Mouse (Mus musculus) heart, embryonic 14.5 days (tissue): Measurements from ENCODE around the gene Lgr6. TPM values are rescaled to one million over a fixed set of nuclear protein-coding genes. Genes with fewer than 3 reads are reported as not detected.

Source experiments
- ATAC-seq: fragments of 200-750 bp; cut with Nextera tagmentation; 2 replicates; pipeline ENCODE4 v1.8.0; 2017; ENCODE audit warnings: low read depth, moderate TSS enrichment; ENCODE audit not compliant: insufficient number of reproducible peaks, insufficient read depth, low FRiP score
- H3K27ac ChIP-seq, 2 experiments: fragments of 200-500 bp in 1 of 2; fragments of 300-500 bp in 1 of 2; sonication (generic) in 1 of 2; replicated peaks in 1 of 2; 2 replicates each; pipeline ENCODE4 v1.5.1; 2012 to 2014; ENCODE audit warnings: low read depth in 2 of 2, low read length in 2 of 2, control low read depth in 1 of 2, mild to moderate bottlenecking in 1 of 2, mixed read lengths in 1 of 2; ENCODE audit not compliant: control insufficient read depth in 1 of 2, insufficient read depth in 1 of 2
- H3K27me3 ChIP-seq: fragments of 300-500 bp; sonication (generic); 2 replicates; pipeline ENCODE4 v1.6.1; 2014; ENCODE audit warnings: mild to moderate bottlenecking, low read length, control low read depth; ENCODE audit not compliant: control insufficient read depth, insufficient read depth
- H3K36me3 ChIP-seq: fragments of 300-500 bp; sonication (generic); 2 replicates; pipeline ENCODE4 v1.6.1; 2014; ENCODE audit warnings: mild to moderate bottlenecking, control low read depth, low read length, mixed read lengths; ENCODE audit not compliant: control insufficient read depth, insufficient read depth
- H3K4me1 ChIP-seq, 2 experiments: fragments of 200-500 bp in 1 of 2; fragments of 300-500 bp in 1 of 2; sonication (generic) in 1 of 2; 2 replicates each; pipeline ENCODE4 v1.6.1; 2012 to 2014; ENCODE audit warnings: low read length in 2 of 2, control low read depth in 1 of 2, mixed read lengths in 1 of 2; ENCODE audit not compliant: control insufficient read depth in 2 of 2, insufficient read depth in 2 of 2
- H3K4me2 ChIP-seq: fragments of 300-500 bp; sonication (generic); 2 replicates; pipeline ENCODE4 v1.6.1; 2014; ENCODE audit warnings: mild to moderate bottlenecking, low read length
- H3K4me3 ChIP-seq, 2 experiments: fragments of 200-500 bp in 1 of 2; fragments of 300-500 bp in 1 of 2; sonication (generic) in 1 of 2; 2 replicates each; pipeline ENCODE4 v1.5.1; 2012 to 2014; ENCODE audit warnings: low read length in 2 of 2, mild to moderate bottlenecking in 2 of 2, control low read depth in 1 of 2, low read depth in 1 of 2, moderate library complexity in 1 of 2; ENCODE audit not compliant: control insufficient read depth in 1 of 2, insufficient read depth in 1 of 2
- H3K9ac ChIP-seq: fragments of 300-500 bp; sonication (generic); 2 replicates; pipeline ENCODE4 v1.6.1; 2014; ENCODE audit warnings: mild to moderate bottlenecking, low read length
- H3K9me3 ChIP-seq: fragments of 300-500 bp; sonication (generic); 2 replicates; pipeline ENCODE4 v1.6.1; 2016; ENCODE audit warnings: low read length, control low read depth; ENCODE audit not compliant: control insufficient read depth
- WGBS: fragments of 180-500 bp; shearing (Covaris S2); extraction: QIAGEN DNeasy Blood & Tissue Kit; methylation state at CpG from one replicate; pipeline ENCODE4 v1.1.7; 2014; 5-methylcytosine and 5-hydroxymethylcytosine counted together
- polyA plus RNA-seq: library from polyadenylated mRNA; unstranded; fragments of >200 nt; fragmentation: Nextera tagmentation; extraction: Ambion mirVana; gene quantifications from 2 replicates; pipeline ENCODE4 v1.2.1, GENCODE M21; 2014

Lgr6 gene
- polyA plus RNA-seq, 1 experiment from 2014 or later: 2.5 TPM

- Histone ChIP-seq H3K4me1 (peaks cover 8 to 13% of the 10 kb centered on the region in 2 experiments; a peak in 3 of 4 replicates), H3K9ac (peak overlapping the region; percentile 62), H3K4me2 (peak overlapping the region; percentile 82), H3K9me3 (no peaks in the 10 kb centered on the region), H3K27me3 (peaks cover 18% of the 10 kb centered on the region), H3K4me3 (peak overlapping the region; percentile 42 to 48), H3K27ac (no peak overlapping the region), H3K36me3 (no peaks in the 10 kb centered on the region)
- peak; percentile 55 for ATAC-seq
- 33% methylated on average over 48 of the region's 48 CpGs for WGBS
Observed at GRCm38 (mm10) chr1:134987173-134987961, 117.7 kb downstream of the Lgr6 start.

- Histone ChIP-seq H3K9me3 (no peaks in the 10 kb centered on the region), H3K36me3 (peaks cover 71% of the 10 kb centered on the region), H3K27me3 (no peaks in the 10 kb centered on the region), H3K4me1 (no peaks in the 10 kb centered on the region), H3K4me2 (no peak overlapping the region), H3K27ac (no peak overlapping the region), H3K9ac (no peak overlapping the region), H3K4me3 (no peak overlapping the region)
- 59% methylated on average over 1 of the region's 1 CpGs for WGBS
- ATAC-seq: no peak
Observed at GRCm38 (mm10) chr1:134972920-134973319, 132.2 kb downstream of the Lgr6 start.

GRCm38 (mm10) chr1:134965430-134965829, 139.6 kb downstream of the Lgr6 start:
- Histone ChIP-seq H3K4me1 (peaks cover 2 to 20% of the 10 kb centered on the region in 2 experiments; a peak in 3 of 4 replicates), H3K4me2 (no peak overlapping the region), H3K9me3 (no peaks in the 10 kb centered on the region), H3K27me3 (no peaks in the 10 kb centered on the region), H3K9ac (no peak overlapping the region), H3K4me3 (no peak overlapping the region), H3K27ac (no peak overlapping the region), H3K36me3 (peaks cover 31% of the 10 kb centered on the region)
- WGBS: 92% methylated on average over 2 of the region's 2 CpGs
- ATAC-seq: no peak

GRCm38 (mm10) chr1:134962821-134963220, 142.3 kb downstream of the Lgr6 start:
- 0 out of 2 replicates have a peak, but pooled peaks have one; percentile 51 for ATAC-seq
- Histone ChIP-seq H3K36me3 (peaks cover 6% of the 10 kb centered on the region), H3K9me3 (no peaks in the 10 kb centered on the region), H3K4me2 (peak overlapping the region; percentile 72), H3K27ac (peak overlapping the region; percentile 31 to 71), H3K4me3 (peak overlapping the region; percentile 65 to 67), H3K9ac (peak overlapping the region; percentile 81), H3K27me3 (no peaks in the 10 kb centered on the region), H3K4me1 (peaks cover 2 to 20% of the 10 kb centered on the region in 2 experiments; a peak in 3 of 4 replicates)
- WGBS: 3% methylated on average over 11 of the region's 11 CpGs

GRCm38 (mm10) chr1:134962053-134962803, 142.8 kb downstream of the Lgr6 start, which contains the start of gene Ube2t:
Ube2t (plus strand) TSS chr1:134962565.
- Histone ChIP-seq H3K4me2 (peak within 1 kb of the TSS; percentile 72), H3K27me3 (no peaks in the 10 kb centered on the region)

GRCm38 (mm10) chr1:134960634-134961033, 144.4 kb downstream of the Lgr6 start:
- Histone ChIP-seq H3K4me1 (peaks cover 2 to 20% of the 10 kb centered on the region in 2 experiments; a peak in 3 of 4 replicates), H3K4me3 (no peak overlapping the region), H3K4me2 (no peak overlapping the region), H3K9me3 (no peaks in the 10 kb centered on the region), H3K36me3 (no peaks in the 10 kb centered on the region), H3K9ac (no peak overlapping the region), H3K27me3 (no peaks in the 10 kb centered on the region), H3K27ac (no peak overlapping the region)
- ATAC-seq: no peak
- 46% methylated on average over 7 of the region's 7 CpGs for WGBS

More at GRCm38 (mm10) chr1:134962053-134962803, 142.8 kb downstream of the Lgr6 start, which contains the start of gene Ube2t:
- Histone ChIP-seq H3K4me3 (peak within 1 kb of the TSS; percentile 65 to 67), H3K9me3 (no peaks in the 10 kb centered on the region), H3K36me3 (no peaks in the 10 kb centered on the region), H3K4me1 (peaks cover 2 to 20% of the 10 kb centered on the region in 2 experiments; a peak in 3 of 4 replicates), H3K27ac (peak within 1 kb of the TSS; percentile 31 to 71), H3K9ac (peak within 1 kb of the TSS; percentile 81)
- 1% methylated on average over 50 of the region's 50 CpGs for WGBS
- ATAC-seq: peak; percentile 99

- Histone ChIP-seq H3K4me2 (peak within 1 kb of the TSS; percentile 72), H3K27ac (peak within 1 kb of the TSS; percentile 65 to 89), H3K9ac (peak within 1 kb of the TSS; percentile 92), H3K4me3 (peak within 1 kb of the TSS; percentile 65 to 85), H3K27me3 (no peaks in the 10 kb centered on the region), H3K9me3 (no peaks in the 10 kb centered on the region), H3K4me1 (peaks cover 0 to 25% of the 10 kb centered on the region in 2 experiments; a peak in 3 of 4 replicates), H3K36me3 (no peaks in the 10 kb centered on the region)
- ATAC-seq: peak; percentile 98
- WGBS: under 1% methylated on average over 39 of the region's 39 CpGs
Observed at GRCm38 (mm10) chr1:134955637-134956176, 149.4 kb downstream of the Lgr6 start, which contains the start of gene Ppp1r12b. Ppp1r12b (minus strand) TSS chr1:134955942.
